Mouse (Mus musculus): ENCODE measurements around the gene Gm3739. TPM values are rescaled to one million over a fixed set of nuclear protein-coding genes. Genes with fewer than 3 reads are reported as not detected.
"Not testable (repeated sequence)": the region's sequence is repeated elsewhere in the genome, so short reads cannot be mapped to it uniquely, and the experiment has no call there.

The Gm3739 gene
- 0.11 and 0.21 TPM in 2 replicates for polyA plus RNA-seq (2014; fragmentation: Nextera tagmentation; extraction: Ambion mirVana)

DNA sequence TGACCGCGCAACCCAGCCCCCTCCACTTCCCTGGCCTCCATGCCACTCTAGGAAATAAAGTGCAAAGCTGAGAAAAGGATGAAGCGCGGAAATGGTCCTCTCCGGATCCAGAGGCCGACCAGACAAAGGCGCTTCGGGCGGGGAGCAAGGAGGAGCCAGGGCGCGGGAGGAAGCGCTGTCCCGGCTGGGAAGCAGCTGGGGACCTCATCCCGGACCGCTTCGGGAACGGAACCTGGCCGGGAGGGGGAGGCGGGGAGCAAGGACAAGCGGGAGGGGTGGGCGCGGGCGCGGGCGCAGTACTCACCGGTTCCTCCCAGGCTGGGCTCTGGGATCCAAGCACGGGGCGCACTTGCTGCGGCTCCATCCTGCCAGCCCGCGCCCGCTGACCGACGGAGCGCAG lies at the start of gene Gm3739:
Gm3739 (minus strand) TSS at position 389 of the 400 bp plus-strand sequence.
- ATAC-seq (replicated peaks; ENCODE audit: low FRiP score); DNase-seq (ENCODE audit: low spot score); H3K9me3 ChIP-seq (ENCODE audit: control insufficient read depth, low read length); H3K36me3 ChIP-seq (ENCODE audit: control insufficient read depth, insufficient read depth, low read length); H3K9ac ChIP-seq (ENCODE audit: low read depth, low read length); H3K27me3 ChIP-seq (replicated peaks; ENCODE audit: control insufficient read depth, insufficient read depth, low read length); H3K27ac ChIP-seq (ENCODE audit: low read depth, low read length); H3K4me1 ChIP-seq (replicated peaks; ENCODE audit: control insufficient read depth, insufficient read depth, low read length): not testable (repeated sequence)
- WGBS: 0% methylated on average over 12 of the region's 35 CpGs
- peak within 1 kb of the TSS; percentile 56 for H3K4me2 ChIP-seq
- H3K4me3 ChIP-seq (ENCODE audit: low read depth, low read length): peak within 1 kb of the TSS; percentile 39

DNA sequence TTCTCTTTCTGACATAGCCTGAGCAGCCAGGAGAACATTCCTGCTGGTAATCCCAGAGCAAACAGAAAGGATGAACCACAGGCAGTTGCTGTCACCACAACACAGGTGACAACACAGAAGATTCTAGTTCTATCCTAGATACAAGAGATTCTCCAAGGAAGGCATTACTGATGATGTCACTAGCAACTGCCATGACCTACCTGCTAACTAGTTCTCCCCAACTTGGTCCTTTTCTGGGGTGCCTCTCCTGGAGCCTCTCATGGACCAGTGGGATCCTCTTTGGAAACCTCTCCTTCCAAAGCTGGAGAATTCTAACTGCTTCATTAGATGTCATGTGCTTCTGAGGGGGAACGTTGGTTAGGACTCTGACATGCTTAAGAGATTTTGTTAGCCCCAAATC lies 17.4 kb upstream of the Gm3739 start, which contains the start of gene Gm5797:
Gm5797 (minus strand) TSS at position 101 of the 400 bp plus-strand sequence.
- no CpG with 5 or more reads among the region's 1 CpGs for WGBS
- ATAC-seq (replicated peaks; ENCODE audit: low FRiP score): not testable (repeated sequence)

GRCm38 (mm10) chr14:7315093-7315492 lies 244 bp upstream of the Gm3739 start:
- H3K4me2 ChIP-seq: peak overlapping the region; percentile 56
- not testable (repeated sequence) for ATAC-seq (replicated peaks; ENCODE audit: low FRiP score); H3K27ac ChIP-seq (ENCODE audit: low read depth, low read length)

More for the DNA sequence above, 17.4 kb upstream of the Gm3739 start, which contains the start of gene Gm5797:
- not testable (repeated sequence) for H3K9me3 ChIP-seq (ENCODE audit: control insufficient read depth, low read length); H3K27ac ChIP-seq (ENCODE audit: low read depth, low read length); DNase-seq (ENCODE audit: low spot score); H3K9ac ChIP-seq (ENCODE audit: low read depth, low read length); H3K27me3 ChIP-seq (replicated peaks; ENCODE audit: control insufficient read depth, insufficient read depth, low read length); H3K4me3 ChIP-seq (ENCODE audit: low read depth, low read length); H3K36me3 ChIP-seq (ENCODE audit: control insufficient read depth, insufficient read depth, low read length); H3K4me1 ChIP-seq (replicated peaks; ENCODE audit: control insufficient read depth, insufficient read depth, low read length); H3K4me2 ChIP-seq

DNA sequence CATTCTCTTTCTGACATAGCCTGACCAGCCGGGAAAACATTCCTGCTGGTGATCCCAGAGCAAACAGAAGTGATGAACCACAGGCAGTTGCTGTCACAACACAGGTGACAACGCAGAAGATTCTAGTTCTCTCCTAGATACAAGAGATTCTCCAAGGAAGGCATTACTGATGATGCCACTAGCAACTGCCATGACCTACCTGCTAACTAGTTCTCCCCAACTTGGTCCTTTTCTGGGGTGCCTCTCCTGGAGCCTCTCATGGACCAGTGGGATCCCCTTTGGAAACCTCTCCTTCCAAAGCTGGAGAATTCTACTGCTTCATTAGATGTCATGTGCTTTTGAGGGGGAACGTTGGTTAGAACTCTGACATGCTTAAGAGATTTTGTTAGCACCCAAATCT lies 50.2 kb downstream of the Gm3739 start, which contains the start of gene Gm3727:
Gm3727 (minus strand) TSS at position 101 of the 400 bp plus-strand sequence.
- H3K27ac ChIP-seq (ENCODE audit: low read depth, low read length); H3K36me3 ChIP-seq (ENCODE audit: control insufficient read depth, insufficient read depth, low read length); ATAC-seq (replicated peaks; ENCODE audit: low FRiP score); H3K4me1 ChIP-seq (replicated peaks; ENCODE audit: control insufficient read depth, insufficient read depth, low read length); DNase-seq (ENCODE audit: low spot score); H3K4me3 ChIP-seq (ENCODE audit: low read depth, low read length); H3K9me3 ChIP-seq (ENCODE audit: control insufficient read depth, low read length); H3K4me2 ChIP-seq; H3K9ac ChIP-seq (ENCODE audit: low read depth, low read length); H3K27me3 ChIP-seq (replicated peaks; ENCODE audit: control insufficient read depth, insufficient read depth, low read length): not testable (repeated sequence)
- WGBS: 62% methylated on average over 3 of the region's 3 CpGs

More at GRCm38 (mm10) chr14:7315093-7315492, 244 bp upstream of the Gm3739 start:
- peak overlapping the region; percentile 39 for H3K4me3 ChIP-seq (ENCODE audit: low read depth, low read length)
- not testable (repeated sequence) for H3K27me3 ChIP-seq (replicated peaks; ENCODE audit: control insufficient read depth, insufficient read depth, low read length); H3K9me3 ChIP-seq (ENCODE audit: control insufficient read depth, low read length); H3K4me1 ChIP-seq (replicated peaks; ENCODE audit: control insufficient read depth, insufficient read depth, low read length); H3K36me3 ChIP-seq (ENCODE audit: control insufficient read depth, insufficient read depth, low read length); H3K9ac ChIP-seq (ENCODE audit: low read depth, low read length)
- DNase-seq (ENCODE audit: low spot score): peak; percentile 31
- WGBS: under 1% methylated on average over 12 of the region's 19 CpGs

Other genes starting within 250 kb of the Gm3739 start
- gene Gm3696, start 214.4 kb downstream of the Gm3739 start, polyA plus RNA-seq (2014; fragmentation: Nextera tagmentation; extraction: Ambion mirVana): 0.32 TPM in 1 of 2 replicates, not detected in the other
- not detected in 2 replicates for gene Gm6676, start 189.6 kb downstream of the Gm3739 start, polyA plus RNA-seq (2014; fragmentation: Nextera tagmentation; extraction: Ambion mirVana)
- 1.1 and 1.2 TPM in 2 replicates for gene Gm3512, start 140.5 kb downstream of the Gm3739 start, polyA plus RNA-seq (2014; fragmentation: Nextera tagmentation; extraction: Ambion mirVana)
- not detected in 2 replicates for gene Gm16434, start 120.5 kb downstream of the Gm3739 start, polyA plus RNA-seq (2014; fragmentation: Nextera tagmentation; extraction: Ambion mirVana)
- gene Gm3727, start 50.3 kb downstream of the Gm3739 start, polyA plus RNA-seq (2014; fragmentation: Nextera tagmentation; extraction: Ambion mirVana): not detected in 2 replicates
- not detected in 2 replicates for gene Gm5797, start 17.3 kb upstream of the Gm3739 start, polyA plus RNA-seq (2014; fragmentation: Nextera tagmentation; extraction: Ambion mirVana)
- not detected in 2 replicates for gene Gm8374, start 50.1 kb upstream of the Gm3739 start, polyA plus RNA-seq (2014; fragmentation: Nextera tagmentation; extraction: Ambion mirVana)
- not detected in 2 replicates for gene Gm3755, start 135.9 kb upstream of the Gm3739 start, polyA plus RNA-seq (2014; fragmentation: Nextera tagmentation; extraction: Ambion mirVana)
- 0.19 and 0.23 TPM in 2 replicates for gene Gm3752, start 168.7 kb upstream of the Gm3739 start, polyA plus RNA-seq (2014; fragmentation: Nextera tagmentation; extraction: Ambion mirVana)

Data from liver, embryonic 11.5 days (tissue).